Mouse (Mus musculus): Measurements from ENCODE around the gene Ttc3. TPM values are rescaled to one million over a fixed set of nuclear protein-coding genes. Genes with fewer than 3 reads are reported as not detected.

Ttc3 gene
- polyA plus RNA-seq, 1 experiment from 2014 or later, result 915 TPM

Other genes with a start within 250 kb of the Ttc3 start
- gene Hlcs, start 57.0 kb upstream of the Ttc3 start, polyA plus RNA-seq (2015; fragmentation: Nextera tagmentation; extraction: Ambion mirVana), result 8.3 and 8.7 TPM in 2 replicates
- 0.81 and 0.88 TPM in 2 replicates for gene Ripply3, start 42.2 kb upstream of the Ttc3 start, polyA plus RNA-seq (2015; fragmentation: Nextera tagmentation; extraction: Ambion mirVana)
- 119 and 129 TPM in 2 replicates for gene Pigp, start 1.2 kb downstream of the Ttc3 start, polyA plus RNA-seq (2015; fragmentation: Nextera tagmentation; extraction: Ambion mirVana)
- gene Vps26c, start 156.2 kb downstream of the Ttc3 start, polyA plus RNA-seq (2015; fragmentation: Nextera tagmentation; extraction: Ambion mirVana), result 90.0 and 93.4 TPM in 2 replicates
- gene Dyrk1a, start 199.4 kb downstream of the Ttc3 start, polyA plus RNA-seq (2015; fragmentation: Nextera tagmentation; extraction: Ambion mirVana), result 8.9 and 9.5 TPM in 2 replicates

Measured in neural tube, embryonic 15.5 days (tissue).